Mouse (Mus musculus) adipocyte (in vitro differentiated cells): ENCODE measurements around the gene Mink1.

Experiments
- DNase-seq: peaks from one replicate; pipeline ENCODE4 v3.0.0-alpha.2; 2016; ENCODE audit warnings: low spot score

The Mink1 gene

DNA sequence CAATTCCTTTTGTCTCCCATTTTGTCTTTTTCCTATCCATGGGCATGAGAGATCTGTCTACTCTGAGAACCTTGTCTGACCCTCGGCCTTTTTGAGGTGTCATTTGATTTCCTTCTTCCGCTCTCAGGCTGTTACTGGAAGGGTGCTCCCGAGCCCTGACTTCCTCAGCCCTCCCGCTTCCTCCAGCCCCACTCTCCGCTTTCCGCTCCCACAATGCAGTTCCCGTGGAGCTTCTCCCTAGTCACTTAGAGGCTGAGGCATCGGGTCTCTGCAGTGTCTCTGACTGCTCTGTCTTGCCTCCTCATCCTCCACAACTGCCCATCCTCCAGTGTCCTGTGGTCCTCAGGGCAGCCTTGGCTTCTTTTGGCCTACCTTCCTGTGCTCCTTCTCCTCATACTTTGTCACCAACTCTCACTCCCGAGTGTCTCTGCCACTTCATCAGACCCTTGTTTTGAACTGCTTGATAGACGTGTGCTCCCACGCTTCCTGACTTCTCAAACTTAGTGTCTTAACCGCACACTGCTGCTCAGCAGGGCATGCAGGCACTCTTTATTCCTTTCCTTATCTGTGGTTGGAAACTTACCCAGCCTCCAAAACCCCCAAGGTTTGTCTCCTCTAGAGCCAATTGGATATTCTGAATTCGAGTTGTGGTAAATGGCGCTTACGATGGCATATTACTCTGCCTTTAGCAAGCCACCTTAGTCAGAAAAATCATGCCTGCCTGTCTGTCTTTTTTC lies 31.7 kb downstream of the Mink1 start:
- no peak for DNase-seq

DNA sequence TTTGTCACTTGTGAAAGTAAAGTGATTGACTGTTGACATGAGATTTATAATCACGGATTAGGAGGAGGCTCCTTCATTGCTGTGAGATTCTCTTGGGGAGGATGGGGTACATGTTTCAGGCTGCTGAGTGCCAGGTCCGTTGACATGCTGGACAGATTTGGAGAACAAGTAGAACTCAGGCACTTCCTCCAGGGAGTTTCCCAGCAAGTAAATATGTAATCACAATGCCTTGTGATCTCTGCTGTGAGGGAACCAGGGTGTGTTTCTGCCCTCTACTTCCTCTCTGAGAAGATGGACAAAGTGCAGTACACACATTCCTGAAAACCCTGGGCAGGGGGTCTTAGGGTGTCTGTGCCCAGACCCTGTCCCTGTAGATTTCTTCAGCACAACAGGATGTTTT lies 33.0 kb downstream of the Mink1 start:
- peak; percentile 21 for DNase-seq

DNA sequence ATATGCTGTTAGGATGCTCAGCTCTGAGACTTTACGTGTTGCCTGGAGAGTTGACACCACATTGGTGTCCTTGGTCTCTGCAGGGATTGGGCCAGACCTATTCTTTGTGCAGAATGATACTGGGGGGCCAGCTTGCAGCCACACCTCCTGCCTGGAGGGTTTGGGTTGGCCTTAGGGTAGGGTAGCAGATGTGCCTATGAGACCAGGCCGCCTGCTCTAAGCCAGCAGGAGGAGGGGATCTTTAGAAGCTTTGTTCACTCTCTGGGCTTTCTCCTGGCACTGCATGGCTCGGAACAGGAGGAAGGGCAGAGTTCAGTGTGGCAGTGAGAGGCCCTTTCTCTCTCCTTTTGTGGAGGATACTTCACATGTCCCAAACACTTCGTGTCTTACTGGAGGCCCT lies 33.4 kb downstream of the Mink1 start:
- peak; percentile 33 for DNase-seq

DNA sequence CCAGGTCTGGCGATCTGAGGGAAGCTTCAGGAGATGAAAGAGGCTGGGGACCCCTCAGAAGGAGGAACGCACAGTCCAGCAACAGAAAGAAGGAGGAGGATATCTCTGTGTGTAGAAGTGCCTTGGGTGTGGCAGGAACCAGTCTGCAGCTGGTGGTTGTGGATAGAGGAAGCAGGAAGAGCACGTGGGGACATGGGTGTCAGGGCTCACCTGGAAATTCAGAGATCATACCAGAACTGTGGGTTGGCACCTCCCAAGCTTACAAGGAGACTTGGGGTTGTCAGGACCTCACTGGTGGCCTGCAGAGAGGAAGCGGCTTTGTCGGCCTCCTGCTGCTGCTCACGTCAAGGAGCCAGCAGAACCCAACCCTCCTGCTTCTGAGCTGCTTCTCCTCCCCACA lies 34.6 kb downstream of the Mink1 start:
- no peak for DNase-seq

DNA sequence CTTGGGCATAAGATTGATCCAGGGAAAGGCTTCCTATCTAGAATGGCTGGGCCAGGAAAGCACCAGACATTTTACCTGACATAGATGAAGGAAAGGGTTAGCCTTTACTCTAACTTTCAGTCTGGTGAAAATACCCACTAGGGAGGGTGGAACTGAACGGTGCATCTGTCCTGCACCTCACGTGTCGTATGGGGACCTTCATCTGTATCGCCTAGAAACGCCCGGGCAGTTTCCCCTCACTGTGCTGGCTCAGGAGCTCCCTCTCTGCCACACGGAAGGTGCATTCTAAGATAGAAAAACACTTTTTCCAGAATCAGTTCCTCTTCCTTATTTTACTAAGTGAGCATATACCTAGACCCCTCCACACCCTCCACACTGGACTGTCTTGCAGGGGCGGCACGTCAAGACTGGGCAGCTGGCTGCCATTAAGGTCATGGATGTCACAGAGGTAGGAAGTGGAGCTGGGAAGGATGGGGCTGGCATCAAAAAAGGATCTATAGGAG lies 35.8 kb downstream of the Mink1 start:
- DNase-seq: no peak

DNA sequence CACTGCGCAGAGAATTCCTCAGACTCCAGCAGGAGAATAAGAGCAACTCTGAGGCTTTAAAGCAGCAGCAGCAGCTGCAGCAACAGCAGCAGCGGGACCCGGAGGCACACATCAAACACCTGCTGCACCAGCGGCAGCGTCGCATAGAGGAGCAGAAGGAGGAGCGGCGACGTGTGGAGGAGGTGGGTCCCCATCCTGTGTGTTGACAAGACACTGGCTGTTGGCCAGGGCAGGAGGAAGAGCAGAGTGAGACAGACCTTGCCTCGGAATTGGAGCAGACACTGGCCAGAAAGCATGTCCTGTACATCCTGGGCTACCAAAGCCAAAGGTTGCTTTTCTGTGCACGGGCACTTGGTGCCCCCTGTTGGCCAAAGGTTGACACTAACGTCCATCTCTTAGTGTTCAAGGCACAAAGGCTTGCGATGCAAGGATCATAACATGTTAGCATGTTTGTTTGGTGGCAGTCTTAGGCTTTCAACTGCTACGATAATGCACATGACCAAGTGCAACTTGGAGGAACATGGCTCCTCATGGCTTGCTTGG lies 42.4 kb downstream of the Mink1 start:
- DNase-seq: peak; percentile 82

DNA sequence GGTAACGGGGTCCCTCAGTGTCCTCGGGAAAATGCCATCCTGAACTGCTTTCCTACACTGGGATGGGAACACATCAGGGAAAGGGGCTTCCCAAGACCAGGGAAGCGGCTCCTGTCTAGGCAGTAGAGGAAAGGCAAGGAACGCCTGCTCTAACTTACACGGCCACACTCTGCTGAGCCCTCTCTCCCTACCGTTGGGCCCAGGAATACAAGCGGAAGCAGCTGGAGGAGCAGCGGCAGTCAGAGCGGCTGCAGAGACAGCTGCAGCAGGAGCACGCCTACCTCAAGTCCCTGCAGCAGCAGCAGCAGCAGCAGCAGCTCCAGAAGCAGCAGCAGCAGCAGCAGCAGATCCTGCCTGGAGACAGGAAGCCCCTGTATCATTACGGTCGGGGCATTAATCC lies 44.0 kb downstream of the Mink1 start:
- DNase-seq: no peak

DNA sequence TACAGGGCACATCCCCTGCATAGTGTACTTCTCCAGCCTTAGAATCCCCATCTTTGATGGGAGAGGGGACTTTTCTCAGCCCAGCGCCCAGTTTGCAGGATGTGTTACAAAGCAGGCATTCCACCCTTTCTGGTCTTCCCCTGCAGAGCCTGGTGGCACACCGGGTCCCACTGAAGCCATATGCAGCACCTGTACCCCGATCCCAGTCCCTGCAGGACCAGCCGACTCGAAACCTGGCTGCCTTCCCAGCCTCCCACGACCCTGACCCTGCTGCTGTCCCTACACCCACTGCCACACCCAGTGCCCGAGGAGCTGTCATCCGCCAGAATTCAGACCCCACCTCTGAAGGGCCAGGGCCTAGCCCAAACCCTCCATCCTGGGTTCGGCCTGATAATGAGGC lies 44.9 kb downstream of the Mink1 start:
- DNase-seq: no peak

DNA sequence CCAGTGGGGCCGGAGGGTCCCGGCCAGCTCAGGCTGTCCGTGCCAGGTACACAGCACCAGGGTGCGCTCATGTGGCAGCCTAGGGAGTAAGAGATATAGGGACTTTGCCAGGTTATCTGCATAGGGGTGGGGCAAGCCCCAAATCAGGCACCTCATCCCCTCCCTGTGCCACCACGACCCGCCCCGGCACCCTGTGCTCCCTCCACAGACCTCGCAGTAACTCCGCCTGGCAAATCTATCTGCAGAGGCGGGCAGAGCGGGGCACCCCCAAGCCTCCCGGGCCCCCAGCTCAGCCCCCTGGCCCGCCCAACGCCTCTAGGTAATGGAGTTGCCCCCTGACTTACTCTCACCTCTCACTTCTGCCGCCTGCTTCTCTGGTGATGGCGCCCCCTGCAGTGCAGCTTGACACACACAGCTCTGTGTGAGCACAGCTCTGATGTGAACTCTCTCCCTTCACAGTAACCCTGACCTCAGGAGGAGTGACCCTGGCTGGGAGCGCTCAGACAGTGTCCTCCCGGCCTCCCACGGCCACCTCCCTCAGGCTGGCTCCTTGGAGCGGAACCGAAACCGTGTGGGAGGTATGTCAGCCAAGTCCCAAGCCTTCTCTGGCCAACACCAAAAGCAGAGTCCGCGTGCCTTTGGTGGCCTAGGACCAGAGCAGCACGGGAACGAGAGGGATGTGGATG lies 45.8 kb downstream of the Mink1 start:
- no peak for DNase-seq

DNA sequence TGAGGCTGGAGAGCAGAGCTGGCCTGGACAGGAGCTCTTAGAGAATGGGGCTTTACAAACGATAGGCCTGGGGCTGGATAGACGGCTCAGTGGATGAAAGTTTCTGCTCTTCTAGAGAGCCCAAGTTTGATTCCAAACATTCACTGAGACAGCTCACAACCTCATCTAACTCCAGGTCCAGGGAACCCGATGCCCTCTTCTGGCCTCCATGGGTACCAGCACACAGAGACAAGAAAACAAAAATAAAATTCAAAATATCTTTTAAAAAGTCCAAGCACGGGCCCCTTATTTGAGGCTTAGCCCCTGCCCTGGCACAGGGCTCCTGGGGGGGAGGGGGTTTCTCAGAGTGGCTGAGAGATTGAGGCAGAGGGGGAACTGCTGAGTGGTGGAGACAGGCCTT lies 48.1 kb downstream of the Mink1 start:
- DNase-seq: no peak

DNA sequence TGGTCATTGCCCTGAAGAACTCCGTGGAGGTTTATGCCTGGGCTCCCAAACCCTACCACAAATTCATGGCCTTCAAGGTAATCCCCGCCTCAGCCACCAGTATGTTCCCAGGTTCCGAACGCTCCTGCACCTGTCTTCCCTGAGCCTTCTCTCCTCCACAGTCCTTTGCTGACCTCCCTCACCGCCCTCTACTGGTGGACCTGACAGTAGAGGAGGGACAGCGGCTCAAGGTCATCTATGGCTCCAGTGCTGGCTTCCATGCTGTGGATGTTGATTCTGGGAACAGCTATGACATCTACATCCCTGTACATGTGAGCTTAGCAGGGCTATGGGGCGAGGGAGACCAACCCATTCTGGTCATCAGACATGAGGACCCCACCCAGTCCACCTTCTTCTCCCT lies 49.8 kb downstream of the Mink1 start:
- no peak for DNase-seq

DNA sequence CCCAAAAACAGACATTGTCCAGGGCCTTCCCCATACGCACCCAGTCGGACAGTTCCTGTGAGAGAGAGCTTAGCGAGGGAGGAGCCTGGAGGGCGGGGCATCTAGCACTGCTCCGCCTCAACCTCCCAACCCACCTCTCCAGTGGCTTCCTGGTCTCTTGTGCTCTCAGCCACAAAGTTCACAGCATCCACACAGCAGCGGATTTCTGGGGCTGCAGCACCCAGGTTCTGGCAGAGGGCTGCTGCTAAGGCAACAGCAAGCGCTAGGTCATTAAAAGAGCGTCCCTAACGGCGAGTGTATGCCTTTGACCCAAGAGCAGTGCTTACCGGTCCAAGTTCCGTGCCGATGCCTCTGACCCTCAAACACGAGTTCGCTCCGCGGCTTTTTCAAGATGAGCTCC lies 52.4 kb downstream of the Mink1 start:
- DNase-seq: no peak

DNA sequence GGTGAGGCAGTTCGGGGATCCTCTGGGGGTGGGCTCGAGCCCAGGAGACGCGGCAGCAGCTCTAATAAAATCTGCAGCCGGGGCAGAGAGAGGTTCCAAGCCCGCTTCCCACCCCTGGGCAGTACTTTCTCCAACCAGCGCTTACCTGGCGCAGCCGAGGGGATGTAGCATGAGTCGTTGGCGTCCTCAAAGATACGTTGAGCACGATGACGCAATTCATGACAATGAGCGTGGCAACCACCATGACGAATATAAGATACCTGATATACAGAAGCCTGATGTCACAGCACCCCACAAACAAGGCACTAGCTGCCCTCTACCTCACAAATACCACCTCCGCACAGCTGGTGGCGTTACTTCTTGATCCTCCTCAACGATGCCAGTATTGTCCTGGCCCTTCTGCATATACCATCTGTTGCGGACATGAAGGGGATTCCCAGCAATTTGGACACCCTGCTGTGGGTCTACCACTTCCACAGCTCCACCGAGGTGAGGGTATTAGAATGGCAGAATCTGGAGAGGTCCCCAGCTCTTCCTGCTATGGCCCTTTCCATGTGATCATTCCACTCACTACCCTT lies 52.9 kb downstream of the Mink1 start, which contains the start of gene 4930544D05Rik:
Gene 4930544D05Rik (plus strand): TSS at position 333 of the 578 bp plus-strand sequence.
- no peak for DNase-seq

DNA sequence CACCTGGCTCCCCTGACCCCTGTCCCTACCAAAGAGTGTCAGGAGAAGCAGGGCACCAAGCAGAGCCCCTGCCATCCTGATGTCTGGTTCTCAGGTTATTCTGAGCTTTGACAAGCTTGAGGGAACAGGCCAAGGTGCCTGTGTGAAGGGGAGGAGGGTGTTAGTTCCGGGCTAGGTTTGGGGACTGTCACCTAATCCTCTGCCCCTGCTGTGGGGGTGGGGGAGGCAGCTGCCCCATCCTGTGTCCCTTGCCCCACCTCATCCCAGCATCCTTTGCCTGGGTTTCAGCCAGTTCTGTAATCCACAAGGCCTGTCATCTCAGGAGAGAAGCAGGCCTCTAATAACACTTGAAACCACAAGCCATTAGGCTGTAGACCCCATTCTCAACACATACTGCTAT lies 56.4 kb downstream of the Mink1 start, which contains the start of gene Chrne:
Gene Chrne (minus strand): TSS at position 116 of the 400 bp plus-strand sequence.
- no peak for DNase-seq

DNA sequence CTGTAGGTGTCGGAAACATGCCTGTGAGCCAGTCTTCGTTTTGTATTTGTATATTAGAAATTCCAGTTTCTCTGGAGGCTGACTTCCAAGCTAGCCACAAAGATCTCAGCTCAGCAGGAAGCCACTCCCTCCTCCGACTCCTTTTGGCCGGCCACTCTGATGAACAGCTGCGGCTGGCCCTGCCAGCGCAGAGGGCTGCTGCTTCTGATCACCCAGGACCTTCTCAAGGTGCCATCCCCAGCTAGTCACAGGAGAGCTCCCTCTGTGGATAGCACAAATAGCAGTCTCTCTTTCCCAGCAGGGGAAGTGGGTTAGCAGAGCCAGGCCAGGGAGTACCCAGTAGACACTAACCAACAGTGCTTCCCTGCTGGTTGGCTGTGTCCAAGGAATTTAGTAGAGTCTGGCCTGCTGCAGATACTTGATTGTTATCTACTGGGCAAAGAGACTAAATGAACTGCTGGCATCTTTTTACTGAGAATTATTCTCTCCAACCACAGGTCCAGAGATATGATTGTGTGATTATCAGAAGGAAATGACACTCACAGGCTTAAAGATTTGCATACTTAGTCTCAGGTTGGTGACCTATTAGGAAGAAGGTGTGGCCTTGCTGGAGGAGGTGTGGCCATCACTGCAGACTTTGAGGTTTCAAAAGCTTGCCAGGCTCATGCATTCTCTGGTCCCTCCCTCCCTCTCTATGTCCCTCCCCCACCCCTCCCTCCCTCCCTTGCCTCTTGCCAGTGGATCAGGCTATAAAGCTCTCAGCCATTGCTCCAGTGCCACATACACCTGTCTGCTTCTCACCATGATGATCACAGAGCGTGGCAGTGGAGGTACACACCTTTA lies 59.5 kb downstream of the Mink1 start:
- no peak for DNase-seq

DNA sequence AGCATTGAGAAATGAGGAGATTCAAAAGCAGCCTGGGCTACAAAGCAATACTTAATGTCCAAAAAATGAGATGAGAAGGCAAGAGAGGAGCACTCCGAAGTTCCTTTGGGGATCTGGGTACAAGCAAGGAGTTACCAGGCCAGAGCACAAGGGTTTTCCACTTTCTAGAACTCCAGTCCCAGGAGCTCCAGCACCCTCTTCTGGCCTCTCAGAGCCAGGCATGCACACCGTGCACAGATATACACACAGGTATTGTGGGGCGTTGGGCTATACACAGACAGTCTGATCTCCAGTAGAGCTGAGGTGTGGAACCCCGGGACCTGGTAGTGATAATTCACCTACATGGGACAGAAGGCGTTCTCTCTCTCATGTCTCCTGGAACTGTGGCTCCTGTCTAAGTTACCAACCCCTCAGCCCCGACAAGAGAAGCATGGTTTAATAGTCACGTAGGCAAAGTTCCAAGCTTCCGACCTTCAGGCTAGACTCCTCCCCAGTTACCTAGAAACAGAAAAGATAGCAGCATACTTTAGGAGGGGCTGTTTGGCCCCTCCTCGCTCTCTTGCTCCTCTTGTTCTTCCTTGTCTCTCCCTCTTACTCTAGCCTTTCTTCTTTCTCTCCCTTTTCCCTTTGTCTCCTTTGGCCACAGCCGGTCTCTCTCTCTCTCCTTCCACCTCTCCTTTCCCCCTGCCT lies 60.5 kb downstream of the Mink1 start:
- DNase-seq: no peak

DNA sequence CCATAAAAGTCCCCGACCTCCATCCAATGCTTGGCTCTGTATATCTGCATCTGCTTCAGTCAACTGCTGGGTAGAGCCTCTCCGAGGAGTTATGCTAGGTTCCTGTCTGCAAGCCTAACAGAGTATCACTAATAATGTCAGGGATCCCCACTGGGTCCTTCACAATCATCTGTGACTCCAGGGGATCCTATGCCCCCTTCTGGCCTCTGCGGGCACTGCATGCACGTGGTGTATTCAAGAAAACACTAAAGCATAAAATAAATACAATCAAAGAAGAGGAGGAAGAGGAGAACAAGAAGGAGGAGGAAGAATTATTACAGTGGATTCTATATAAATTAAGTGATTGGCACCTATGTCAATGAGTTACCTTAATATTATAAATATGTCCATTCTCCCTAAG lies 62.8 kb downstream of the Mink1 start:
- DNase-seq: no peak

DNA sequence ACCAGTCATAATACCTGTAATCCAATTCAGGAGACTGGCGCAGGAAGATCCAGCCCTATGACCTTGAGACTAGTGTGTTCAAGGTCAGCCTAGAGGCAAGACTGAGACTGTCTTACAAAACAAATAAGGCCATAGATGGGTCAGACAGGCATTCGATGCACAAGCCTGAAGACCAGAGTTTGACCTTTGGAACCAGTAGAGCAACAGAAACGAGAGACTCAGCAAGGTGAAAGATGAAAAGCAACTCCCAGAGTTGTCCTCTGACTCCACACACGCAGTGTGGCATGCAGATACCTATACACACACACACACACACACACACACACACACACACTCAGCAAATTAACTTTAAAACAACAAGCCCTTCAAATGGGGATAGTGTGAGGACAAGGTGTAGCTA lies 64.2 kb downstream of the Mink1 start:
- DNase-seq: no peak

DNA sequence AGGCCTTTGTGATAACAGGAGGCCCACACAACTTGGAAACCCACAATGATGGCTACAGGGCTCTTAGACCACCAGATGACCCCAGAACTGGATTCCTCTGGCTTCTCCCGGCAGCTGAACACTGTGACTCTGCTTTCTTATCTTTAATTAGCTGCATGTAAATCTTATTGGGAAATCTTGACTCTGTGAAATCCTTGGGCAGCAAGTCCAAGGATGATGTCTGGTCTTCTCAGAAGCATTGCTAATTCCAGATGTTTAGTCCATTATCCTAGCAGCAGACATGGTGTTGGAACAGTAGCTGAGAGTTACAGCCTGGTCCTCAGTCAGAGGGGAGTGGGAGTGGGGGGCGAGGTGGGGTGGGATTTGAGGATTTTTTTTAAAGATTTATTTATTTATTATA lies 65.8 kb downstream of the Mink1 start:
- DNase-seq: no peak

DNA sequence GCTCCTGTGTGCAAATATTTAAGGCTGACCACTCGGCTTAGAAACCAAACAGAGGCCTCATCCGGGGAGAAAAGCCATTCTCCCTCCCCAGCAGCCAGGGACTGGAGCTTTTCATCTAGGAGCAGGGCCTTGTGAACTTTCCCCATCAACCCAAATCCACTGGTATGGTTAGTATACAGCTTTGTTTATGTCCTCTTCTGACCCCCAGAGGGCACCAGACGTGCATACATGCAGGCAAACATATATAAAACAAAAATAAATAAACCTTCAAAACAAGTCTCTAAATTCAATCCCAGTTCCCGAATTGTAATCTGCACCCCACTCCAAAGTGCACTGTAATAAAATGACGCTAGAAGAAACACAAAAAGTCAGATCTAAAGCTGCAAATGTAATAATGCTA lies 66.9 kb downstream of the Mink1 start:
- no peak for DNase-seq

DNA sequence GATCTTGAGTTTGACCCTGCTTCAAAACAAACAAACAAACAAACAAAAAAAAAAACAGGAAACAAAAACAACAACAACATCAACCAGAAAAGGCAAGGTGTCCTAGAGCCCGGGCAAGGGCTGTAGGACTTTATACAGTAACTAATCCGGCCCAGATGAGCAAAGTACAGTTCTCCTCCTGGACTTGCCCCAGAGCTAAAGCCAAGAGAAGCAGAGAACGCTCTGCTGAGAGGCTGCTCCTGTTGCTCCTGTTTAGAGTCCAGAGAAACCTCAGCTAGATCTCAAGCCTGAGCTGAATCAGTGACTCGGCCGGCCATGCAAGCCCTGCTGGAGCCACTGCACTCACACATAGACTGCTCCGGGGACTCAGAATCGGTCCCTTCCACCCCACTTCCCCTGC lies 67.4 kb downstream of the Mink1 start:
- no peak for DNase-seq
